Mouse (Mus musculus): ENCODE data around the gene Pdk3. TPM values are rescaled to one million over a fixed set of nuclear protein-coding genes. Genes with fewer than 3 reads are reported as not detected.

Pdk3 gene
- total and polyA plus RNA-seq, 3 experiments: 34.4 to 58.4 TPM; not detected in 1

- TF ChIP-seq ZNF384 (IDR thresholded peaks at IDR 0.05; ENCODE audit: low read depth, low read length) (no peak), RCOR1 (IDR thresholded peaks at IDR 0.05; ENCODE audit: low read depth, low read length) (no peak), GABPA (IDR thresholded peaks at IDR 0.05; ENCODE audit: low read depth, low read length) (no peak), MAFK (IDR thresholded peaks at IDR 0.05; ENCODE audit: borderline replicate concordance, low read depth, low read length) (no peak), SMC3 (IDR thresholded peaks at IDR 0.05; ENCODE audit: low read depth, low read length) (no peak), USF1 (IDR thresholded peaks at IDR 0.05; ENCODE audit: low read depth, low read length) (peak; percentile 36; the same call in 1 of the 2 replicates), JUND (IDR thresholded peaks at IDR 0.05; ENCODE audit: low read depth, low read length) (no peak), CTCF (IDR thresholded peaks at IDR 0.05 in 2 of 3, conservative IDR thresholded peaks at IDR 0.05 in 1 of 3; ENCODE audit: control insufficient read depth in 1 of 3, insufficient read depth in 1 of 3, low read depth in 2 of 3, low read length in 3 of 3, poor library complexity in 1 of 3, severe bottlenecking in 1 of 3) (no peak), UBTF (IDR thresholded peaks at IDR 0.05; ENCODE audit: borderline replicate concordance, insufficient read depth, low read depth, low read length) (no peak), POLR2A (IDR thresholded peaks at IDR 0.05; ENCODE audit: control insufficient read depth in 1 of 2, insufficient read depth in 1 of 2, low read depth in 1 of 2, low read length in 2 of 2, poor library complexity in 1 of 2) (no peak), POLR2AphosphoS5 (IDR thresholded peaks at IDR 0.05; ENCODE audit: borderline replicate concordance, low read depth, low read length) (no peak), NELFE (IDR thresholded peaks at IDR 0.05; ENCODE audit: low read depth, low read length) (no peak), ZMIZ1 (IDR thresholded peaks at IDR 0.05; ENCODE audit: low read depth, low read length) (no peak), ZC3H11A (IDR thresholded peaks at IDR 0.05; ENCODE audit: low read depth, low read length) (no peak), GATA1 (IDR thresholded peaks at IDR 0.05; ENCODE audit: low read depth, low read length) (no peak), EP300 (IDR thresholded peaks at IDR 0.05; ENCODE audit: low read depth in 1 of 2, low read length in 2 of 2) (peak; percentile 50 to 58), E2F4 (IDR thresholded peaks at IDR 0.05; ENCODE audit: borderline replicate concordance, low read depth, low read length) (no peak), RAD21 (IDR thresholded peaks at IDR 0.05; ENCODE audit: low read depth, low read length) (no peak), SIN3A (IDR thresholded peaks at IDR 0.05; ENCODE audit: low read length) (peak; percentile 60; the same call in 1 of the 2 replicates), HCFC1 (IDR thresholded peaks at IDR 0.05; ENCODE audit: low read depth, low read length) (no peak), ELF1 (IDR thresholded peaks at IDR 0.05; ENCODE audit: low read depth, low read length) (no peak), USF2 (IDR thresholded peaks at IDR 0.05; ENCODE audit: borderline replicate concordance in 1 of 2, insufficient read depth in 1 of 2, low read depth in 1 of 2, low read length in 2 of 2) (no peak), MYC (IDR thresholded peaks at IDR 0.05; ENCODE audit: low read depth, low read length) (peak; percentile 95)
Observed at GRCm38 (mm10) chrX:93863393-93863792, 31.4 kb upstream of the Pdk3 start (continued).

GRCm38 (mm10) chrX:93862525-93863086, 30.6 kb upstream of the Pdk3 start:
- H3K27ac ChIP-seq (ENCODE audit: control insufficient read depth, low read depth, low read length): no peak overlapping the region
- peaks cover 0 to 7% of the 10 kb centered on the region in 2 experiments; a peak in 2 of 4 replicates for H3K36me3 ChIP-seq (ENCODE audit: control insufficient read depth in 1 of 2, insufficient read depth in 2 of 2, low read length in 2 of 2)
- H3K9me3 ChIP-seq (replicated peaks; ENCODE audit: insufficient read depth, low read length): no peaks in the 10 kb centered on the region
- peak; percentile 42 for DNase-seq (ENCODE audit: low read depth, low spot score)
- H3K4me1 ChIP-seq (ENCODE audit: control insufficient read depth in 1 of 2, insufficient read depth in 2 of 2, low read length in 2 of 2): peaks cover 0 to 4% of the 10 kb centered on the region in 2 experiments; a peak in 1 of 4 replicates
- TF ChIP-seq GATA1 (IDR thresholded peaks at IDR 0.05; ENCODE audit: low read depth, low read length): peak; percentile 21; the same call in 1 of the 2 replicates
- no peak for TF ChIP-seq ZMIZ1 (IDR thresholded peaks at IDR 0.05; ENCODE audit: low read depth, low read length)
- TF ChIP-seq HCFC1 (IDR thresholded peaks at IDR 0.05; ENCODE audit: low read depth, low read length): peak; percentile 79
- TF ChIP-seq ZC3H11A (IDR thresholded peaks at IDR 0.05; ENCODE audit: low read depth, low read length): no peak
- H3K79me2 ChIP-seq (ENCODE audit: control insufficient read depth, insufficient read depth, low read length, poor library complexity): no peaks in the 10 kb centered on the region
- no peak overlapping the region; a peak in 1 of 4 replicates for H3K4me3 ChIP-seq (ENCODE audit: control insufficient read depth in 1 of 2, insufficient read depth in 1 of 2, low read depth in 2 of 2, low read length in 2 of 2)
- no peaks in the 10 kb centered on the region for H3K27me3 ChIP-seq (ENCODE audit: control insufficient read depth in 1 of 2, insufficient read depth in 2 of 2, low read length in 2 of 2)
- H3K9ac ChIP-seq (ENCODE audit: control insufficient read depth, low read depth, low read length, poor library complexity, severe bottlenecking): no peak overlapping the region

Measured in MEL (cell line).